21 mouse cellular contexts compared by ENCODE assay signal in the genomic region with DNA sequence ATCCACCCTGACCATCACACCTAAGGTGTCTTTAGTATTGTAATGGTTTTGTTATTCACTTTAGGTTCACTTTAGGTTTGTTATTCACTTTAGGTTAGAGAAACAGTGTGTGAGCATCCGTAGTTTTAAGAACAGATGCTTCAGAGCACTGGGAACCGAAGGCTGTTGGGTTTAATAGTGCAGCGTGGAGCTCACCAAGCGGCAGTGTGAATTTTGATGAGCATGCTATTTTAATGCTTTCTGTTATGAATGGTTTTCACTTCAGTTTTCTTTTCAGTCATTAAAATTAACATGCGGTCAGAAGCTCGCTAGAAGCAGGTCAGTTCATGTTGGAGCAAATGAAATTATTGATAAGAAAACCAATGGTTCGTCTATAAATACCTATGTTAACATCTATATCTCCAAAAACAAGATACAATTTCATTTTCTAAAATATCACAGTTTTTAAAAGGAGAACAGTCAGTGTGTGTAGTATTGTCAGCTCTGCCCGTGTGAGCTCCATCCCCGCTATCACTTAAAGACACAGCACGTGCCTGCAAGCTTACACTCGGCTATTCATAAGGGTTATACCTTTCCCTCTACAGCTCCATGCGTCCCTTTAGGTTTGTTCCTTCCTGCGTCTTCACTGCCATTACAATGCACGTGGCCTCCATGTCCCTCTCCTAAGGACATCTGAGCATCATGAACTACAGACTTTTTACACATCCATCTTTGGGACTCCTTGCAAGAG. TPM values are rescaled to one million over a fixed set of nuclear protein-coding genes. Genes with fewer than 3 reads are reported as not detected.
DNase-seq lines count a peak whose midpoint lies in the region; ATAC-seq and TF ChIP-seq lines count a peak whose summit lies in the region.
"Had no signal": no experiment of that assay in that cellular context is flagged by ENCODE, and none has a peak within 500 bp of the region (broad histone marks: within the 10 kb centered on the region; RNA-seq: fewer than 3 reads in every experiment).

No protein-coding gene starts in this region.

- WGBS in midbrain, embryonic 16.5 days = 75% methylated on average over 14 of the region's 14 CpGs
- WGBS in midbrain, embryonic 15.5 days = 76% methylated on average over 14 of the region's 14 CpGs

- DNase-seq in heart, adult 11 months = peak; percentile 33
- DNase-seq in heart, adult 18-20 months = no peak
- DNase-seq in layer of hippocampus, adult 9-10 months (ENCODE audit: low spot score) = no peak
- no peak for DNase-seq in spleen, postnatal 4 days (ENCODE audit: low spot score in 2 of 2)
- DNase-seq: adrenal gland, adult 2 months; adrenal gland, postnatal 25 days; cerebellum, adult 2 months; cerebellum, postnatal 10 days; gastrocnemius, postnatal 36 days; heart, adult 2 months; heart, postnatal 14 days; kidney, adult 11 months had no signal

- TF ChIP-seq EP300 in ES-Bruce4 (IDR thresholded peaks at IDR 0.05; ENCODE audit: insufficient read depth, low read depth, low read length) = no peak

- H3K27me3 ChIP-seq in midbrain, embryonic 16.5 days (ENCODE audit: control insufficient read depth, insufficient read depth, low read depth, low read length) = no peaks in the 10 kb centered on the region
- H3K27me3 ChIP-seq in midbrain, embryonic 15.5 days (replicated peaks) = no peaks in the 10 kb centered on the region
- H3K27me3 ChIP-seq in ES-Bruce4 (ENCODE audit: control insufficient read depth, insufficient read depth, low read length, poor library complexity, severe bottlenecking) = no peaks in the 10 kb centered on the region
- H3K27me3 ChIP-seq: heart, embryonic 15.5 days had no signal

- ATAC-seq in midbrain, embryonic 16.5 days = 0 out of 2 replicates have a peak, but pooled peaks have one; percentile 46
- ATAC-seq in midbrain, embryonic 15.5 days (replicated peaks) = no peak
- ATAC-seq: CD4-positive, CD25-positive, alpha-beta regulatory T cell, adult 4 months; forebrain, embryonic 16.5 days; hindbrain, postnatal 0 days had no signal

- peaks cover 2% of the 10 kb centered on the region; the same call in 1 of the 2 replicates for H3K4me1 ChIP-seq in midbrain, embryonic 16.5 days (ENCODE audit: control insufficient read depth, insufficient read depth, low read length)
- no peaks in the 10 kb centered on the region for H3K4me1 ChIP-seq in midbrain, embryonic 15.5 days
- H3K4me1 ChIP-seq in ES-Bruce4 (ENCODE audit: control insufficient read depth, insufficient read depth, low read length) = peaks cover 7% of the 10 kb centered on the region

- H3K36me3 ChIP-seq in midbrain, embryonic 16.5 days (ENCODE audit: control insufficient read depth, insufficient read depth, low read length) = no peaks in the 10 kb centered on the region
- no peaks in the 10 kb centered on the region for H3K36me3 ChIP-seq in midbrain, embryonic 15.5 days (replicated peaks)
- H3K36me3 ChIP-seq in ES-Bruce4 (ENCODE audit: control insufficient read depth, insufficient read depth, low read length, poor library complexity, severe bottlenecking) = peaks cover 4% of the 10 kb centered on the region; the same call in 1 of the 2 replicates
- H3K36me3 ChIP-seq: embryonic facial prominence, embryonic 10.5 days; heart, embryonic 15.5 days had no signal

- no peak for TF ChIP-seq CTCF in ES-Bruce4 (IDR thresholded peaks at IDR 0.05; ENCODE audit: low read depth, low read length)

- H3K27ac ChIP-seq in midbrain, embryonic 16.5 days (ENCODE audit: low read length) = no peak overlapping the region
- no peak overlapping the region for H3K27ac ChIP-seq in midbrain, embryonic 15.5 days
- H3K27ac ChIP-seq in ES-Bruce4 (ENCODE audit: insufficient read depth, low read length) = peak overlapping the region; percentile 40; the same call in 1 of the 2 replicates
- H3K27ac ChIP-seq: embryonic facial prominence, embryonic 10.5 days; heart, adult 2 months; heart, embryonic 15.5 days; hindbrain, postnatal 0 days had no signal

- no peaks in the 10 kb centered on the region for H3K9me3 ChIP-seq in midbrain, embryonic 16.5 days (replicated peaks; ENCODE audit: control insufficient read depth, low read length, poor library complexity, severe bottlenecking)
- H3K9me3 ChIP-seq in midbrain, embryonic 15.5 days = no peaks in the 10 kb centered on the region
- no peaks in the 10 kb centered on the region for H3K9me3 ChIP-seq in ES-Bruce4 (replicated peaks; ENCODE audit: control insufficient read depth, insufficient read depth, low read length, poor library complexity, severe bottlenecking)
- H3K9me3 ChIP-seq: embryonic facial prominence, embryonic 10.5 days; heart, embryonic 15.5 days had no signal

- no peak overlapping the region for H3K9ac ChIP-seq in midbrain, embryonic 16.5 days (ENCODE audit: low read depth, low read length)
- H3K9ac ChIP-seq in midbrain, embryonic 15.5 days = no peak overlapping the region
- no peak overlapping the region for H3K9ac ChIP-seq in ES-Bruce4 (ENCODE audit: low read depth, poor library complexity, severe bottlenecking)
- H3K9ac ChIP-seq: heart, embryonic 15.5 days had no signal

- TF ChIP-seq POLR2A in ES-Bruce4 (IDR thresholded peaks at IDR 0.05; ENCODE audit: insufficient read depth, low read length) = no peak

- no peak overlapping the region for H3K4me3 ChIP-seq in midbrain, embryonic 16.5 days (ENCODE audit: low read depth, low read length)
- no peak overlapping the region for H3K4me3 ChIP-seq in midbrain, embryonic 15.5 days
- no peak overlapping the region for H3K4me3 ChIP-seq in ES-Bruce4 (ENCODE audit: low read depth, low read length)
- H3K4me3 ChIP-seq: embryonic facial prominence, embryonic 10.5 days; heart, adult 2 months; heart, embryonic 15.5 days had no signal

- no peak overlapping the region for H3K4me2 ChIP-seq in midbrain, embryonic 16.5 days (ENCODE audit: low read length)
- H3K4me2 ChIP-seq in midbrain, embryonic 15.5 days = no peak overlapping the region
- H3K4me2 ChIP-seq: heart, embryonic 11.5 days; heart, embryonic 15.5 days had no signal

RNA-seq across cellular contexts. Expression of gene Arhgap32, which starts 21.9 kb away (rescaled TPM):
- total RNA-seq in heart, adult 18-20 months (2021) = 10 to 100 TPM; 15.6 to 20.0 TPM
- 10.9 and 11.3 TPM in 2 replicates for polyA plus RNA-seq in midbrain, embryonic 16.5 days (2015; fragmentation: Nextera tagmentation; extraction: Ambion mirVana)
- 13.0 and 13.3 TPM in 2 replicates for polyA plus RNA-seq in midbrain, embryonic 15.5 days (2015; fragmentation: Nextera tagmentation; extraction: Ambion mirVana)
- polyA plus RNA-seq in ES-Bruce4 (2011; ENCODE audit: insufficient read depth, insufficient read length, low read depth, missing spikeins) = 59.2 and 64.2 TPM in 2 replicates
- polyA plus RNA-seq: CD4-positive, CD25-positive, alpha-beta regulatory T cell, adult 4 months had no signal
